In genomic region chr19:6973581-6974190, GRCm38 (mm10) we compare ENCODE assay signal across 8 mouse cellular contexts. TPM values are rescaled to one million over a fixed set of nuclear protein-coding genes. Genes with fewer than 3 reads are reported as not detected.
A peak's percentile ranks its signal among the peaks of the same experiment; 100 is the strongest.
DNase-seq lines count a peak whose midpoint lies in the region; ATAC-seq and TF ChIP-seq lines count a peak whose summit lies in the region.

No protein-coding gene starts in this region.

- peaks cover 13% of the 10 kb centered on the region for H3K4me1 ChIP-seq in lung, embryonic 14.5 days (ENCODE audit: insufficient read depth)
- H3K4me1 ChIP-seq in forebrain, embryonic 10.5 days = peaks cover 81% of the 10 kb centered on the region
- H3K4me1 ChIP-seq in limb, embryonic 12.5 days (replicated peaks) = peaks cover 68% of the 10 kb centered on the region
- peaks cover 26% of the 10 kb centered on the region for H3K4me1 ChIP-seq in small intestine, adult 2 months (ENCODE audit: control insufficient read depth, insufficient read depth, insufficient read length, low read length)

- H3K27ac ChIP-seq in lung, embryonic 14.5 days (ENCODE audit: low read depth) = peak overlapping the region; percentile 33; the same call in 1 of the 2 replicates
- H3K27ac ChIP-seq in forebrain, embryonic 10.5 days = peak overlapping the region; percentile 95
- H3K27ac ChIP-seq in limb, embryonic 12.5 days = no peak overlapping the region
- peak overlapping the region; percentile 29 for H3K27ac ChIP-seq in small intestine, adult 2 months (ENCODE audit: insufficient read depth, low read depth, low read length)

- no peaks in the 10 kb centered on the region for H3K27me3 ChIP-seq in lung, embryonic 14.5 days (ENCODE audit: insufficient read depth, low read length)
- H3K27me3 ChIP-seq in forebrain, embryonic 10.5 days (ENCODE audit: poor library complexity, severe bottlenecking) = peaks cover 40% of the 10 kb centered on the region
- peaks cover 10% of the 10 kb centered on the region for H3K27me3 ChIP-seq in limb, embryonic 12.5 days
- no peaks in the 10 kb centered on the region for H3K27me3 ChIP-seq in small intestine, adult 2 months (ENCODE audit: control insufficient read depth, insufficient read depth, low read length)

- H3K4me3 ChIP-seq in lung, embryonic 14.5 days (ENCODE audit: low read depth, low read length) = peak overlapping the region; percentile 58
- H3K4me3 ChIP-seq in forebrain, embryonic 10.5 days = peak overlapping the region; percentile 86
- peak overlapping the region; percentile 71 for H3K4me3 ChIP-seq in limb, embryonic 12.5 days (replicated peaks)
- H3K4me3 ChIP-seq in small intestine, adult 2 months (ENCODE audit: low read depth, low read length) = peak overlapping the region; percentile 69

- WGBS in lung, embryonic 14.5 days = 33% methylated on average over 12 of the region's 12 CpGs
- 39% methylated on average over 12 of the region's 12 CpGs for WGBS in forebrain, embryonic 10.5 days
- 33% methylated on average over 12 of the region's 12 CpGs for WGBS in limb, embryonic 12.5 days
- 36% methylated on average over 12 of the region's 12 CpGs for WGBS in small intestine, adult 2 months

- H3K36me3 ChIP-seq in lung, embryonic 14.5 days (ENCODE audit: insufficient read depth) = peaks cover 19% of the 10 kb centered on the region
- H3K36me3 ChIP-seq in forebrain, embryonic 10.5 days (replicated peaks) = peaks cover 29% of the 10 kb centered on the region
- H3K36me3 ChIP-seq in limb, embryonic 12.5 days = peaks cover 23% of the 10 kb centered on the region
- H3K36me3 ChIP-seq in small intestine, adult 2 months (ENCODE audit: control insufficient read depth, insufficient read depth, low read length) = peaks cover 11% of the 10 kb centered on the region

- H3K4me2 ChIP-seq in lung, embryonic 14.5 days = peak overlapping the region; percentile 94
- peak overlapping the region; percentile 95 for H3K4me2 ChIP-seq in limb, embryonic 12.5 days

- H3K9ac ChIP-seq in lung, embryonic 14.5 days = peak overlapping the region; percentile 78
- H3K9ac ChIP-seq in limb, embryonic 12.5 days (replicated peaks) = peak overlapping the region; percentile 85

- ATAC-seq in lung, embryonic 14.5 days (ENCODE audit: insufficient read depth) = no peak
- no peak for ATAC-seq in limb, embryonic 12.5 days (ENCODE audit: insufficient number of reproducible peaks, insufficient read depth, low FRiP score, low TSS enrichment, low read depth)
- ATAC-seq in megakaryocyte-erythroid progenitor cell, adult 5-6 weeks (replicated peaks; ENCODE audit: low FRiP score, low TSS enrichment, poor library complexity, severe bottlenecking) = no peak

- no peaks in the 10 kb centered on the region for H3K9me3 ChIP-seq in lung, embryonic 14.5 days (ENCODE audit: low read depth, low read length)
- H3K9me3 ChIP-seq in forebrain, embryonic 10.5 days = no peaks in the 10 kb centered on the region
- H3K9me3 ChIP-seq in limb, embryonic 12.5 days = no peaks in the 10 kb centered on the region

- TF ChIP-seq CTCF in lung, embryonic 14.5 days (IDR thresholded peaks at IDR 0.05; ENCODE audit: low read depth) = no peak
- TF ChIP-seq CTCF in small intestine, adult 2 months (IDR thresholded peaks at IDR 0.05; ENCODE audit: extremely low read depth, insufficient read length, insufficient replicate concordance, low read depth, low read length) = no peak

- DNase-seq in lung, embryonic 14.5 days = no peak
- DNase-seq in lung, postnatal 4 days = no peak
- no peak for DNase-seq in forebrain, embryonic 10.5 days (ENCODE audit: extremely low spot score, low spot score)
- DNase-seq in frontal cortex, postnatal 36 days (ENCODE audit: low spot score in 2 of 2) = no peak
- no peak for DNase-seq in cerebellum, adult 9-11 months

- no peak for TF ChIP-seq POLR2A in small intestine, adult 2 months (IDR thresholded peaks at IDR 0.05; ENCODE audit: low read depth, low read length)

RNA-seq across cellular contexts. Expression of gene Ppp1r14b, which starts 1.1 kb away (rescaled TPM):
- polyA plus RNA-seq in lung, embryonic 14.5 days (2014; fragmentation: Nextera tagmentation; extraction: Ambion mirVana) = 218 and 224 TPM in 2 replicates
- 103 TPM in 2 replicates for polyA plus RNA-seq in forebrain, embryonic 10.5 days (2016; fragmentation: Nextera tagmentation; extraction: Ambion mirVana)
- polyA plus RNA-seq in limb, embryonic 12.5 days (2016; fragmentation: Nextera tagmentation; extraction: Ambion mirVana) = 245 and 288 TPM in 2 replicates
- polyA plus RNA-seq in small intestine, adult 2 months (2012; rRNA removed) = 44.2 and 100 TPM in 2 replicates
- total RNA-seq in megakaryocyte-erythroid progenitor cell, adult 5-6 weeks (2014; fragmentation: Nextera tagmentation) = 316 and 412 TPM in 2 replicates
- 174 and 192 TPM in 2 replicates for total RNA-seq in megakaryocyte-erythroid progenitor cell, adult 5-6 weeks (2017)

RNA-seq across cellular contexts. Expression of gene Plcb3, which starts 2.6 kb away (rescaled TPM):
- polyA plus RNA-seq in lung, embryonic 14.5 days (2014; fragmentation: Nextera tagmentation; extraction: Ambion mirVana) = 53.3 and 55.9 TPM in 2 replicates
- polyA plus RNA-seq in forebrain, embryonic 10.5 days (2016; fragmentation: Nextera tagmentation; extraction: Ambion mirVana) = 25.2 and 25.8 TPM in 2 replicates
- polyA plus RNA-seq in limb, embryonic 12.5 days (2016; fragmentation: Nextera tagmentation; extraction: Ambion mirVana) = 41.4 and 41.7 TPM in 2 replicates
- polyA plus RNA-seq in small intestine, adult 2 months (2012; rRNA removed) = 200 and 595 TPM in 2 replicates
- total RNA-seq in megakaryocyte-erythroid progenitor cell, adult 5-6 weeks (2014; fragmentation: Nextera tagmentation) = 12.1 and 18.6 TPM in 2 replicates
- total RNA-seq in megakaryocyte-erythroid progenitor cell, adult 5-6 weeks (2017) = 4.3 and 4.8 TPM in 2 replicates

RNA-seq across cellular contexts. Expression of gene Fkbp2, which starts 6.6 kb away (rescaled TPM):
- polyA plus RNA-seq in lung, embryonic 14.5 days (2014; fragmentation: Nextera tagmentation; extraction: Ambion mirVana) = 84.4 and 84.8 TPM in 2 replicates
- polyA plus RNA-seq in forebrain, embryonic 10.5 days (2016; fragmentation: Nextera tagmentation; extraction: Ambion mirVana) = 106 TPM in 2 replicates
- polyA plus RNA-seq in limb, embryonic 12.5 days (2016; fragmentation: Nextera tagmentation; extraction: Ambion mirVana) = 65.8 and 73.6 TPM in 2 replicates
- polyA plus RNA-seq in small intestine, adult 2 months (2012; rRNA removed) = 23.0 and 47.9 TPM in 2 replicates
- total RNA-seq in megakaryocyte-erythroid progenitor cell, adult 5-6 weeks (2014; fragmentation: Nextera tagmentation) = 63.5 and 120 TPM in 2 replicates
- 72.8 and 85.4 TPM in 2 replicates for total RNA-seq in megakaryocyte-erythroid progenitor cell, adult 5-6 weeks (2017)

RNA-seq across cellular contexts. Expression of gene Vegfb, which starts 13.8 kb away (rescaled TPM):
- polyA plus RNA-seq in lung, embryonic 14.5 days (2014; fragmentation: Nextera tagmentation; extraction: Ambion mirVana) = 42.5 and 44.6 TPM in 2 replicates
- polyA plus RNA-seq in forebrain, embryonic 10.5 days (2016; fragmentation: Nextera tagmentation; extraction: Ambion mirVana) = 31.0 and 32.9 TPM in 2 replicates
- polyA plus RNA-seq in limb, embryonic 12.5 days (2016; fragmentation: Nextera tagmentation; extraction: Ambion mirVana) = 53.8 and 55.2 TPM in 2 replicates
- 19.8 and 20.4 TPM in 2 replicates for polyA plus RNA-seq in small intestine, adult 2 months (2012; rRNA removed)
- total RNA-seq in megakaryocyte-erythroid progenitor cell, adult 5-6 weeks (2014; fragmentation: Nextera tagmentation) = 56.3 and 71.4 TPM in 2 replicates
- 13.2 and 16.9 TPM in 2 replicates for total RNA-seq in megakaryocyte-erythroid progenitor cell, adult 5-6 weeks (2017)

RNA-seq across cellular contexts. Expression of gene Dnajc4, which starts 18.7 kb away (rescaled TPM):
- polyA plus RNA-seq in lung, embryonic 14.5 days (2014; fragmentation: Nextera tagmentation; extraction: Ambion mirVana) = 18.6 and 22.8 TPM in 2 replicates
- polyA plus RNA-seq in forebrain, embryonic 10.5 days (2016; fragmentation: Nextera tagmentation; extraction: Ambion mirVana) = 19.5 and 19.7 TPM in 2 replicates
- 21.2 and 22.8 TPM in 2 replicates for polyA plus RNA-seq in limb, embryonic 12.5 days (2016; fragmentation: Nextera tagmentation; extraction: Ambion mirVana)
- 34.1 and 53.4 TPM in 2 replicates for polyA plus RNA-seq in small intestine, adult 2 months (2012; rRNA removed)
- 15.0 and 17.0 TPM in 2 replicates for total RNA-seq in megakaryocyte-erythroid progenitor cell, adult 5-6 weeks (2014; fragmentation: Nextera tagmentation)
- total RNA-seq in megakaryocyte-erythroid progenitor cell, adult 5-6 weeks (2017) = 8.5 and 11.5 TPM in 2 replicates
